Mouse (Mus musculus) adrenal gland, adult 2 months (tissue): ENCODE results near the gene Tm4sf5. TPM values are rescaled to one million over a fixed set of nuclear protein-coding genes. Genes with fewer than 3 reads are reported as not detected.

ENCODE experiments used
- DNase-seq: peaks from one replicate; pipeline ENCODE4 v3.0.0; 2021
- polyA plus RNA-seq: library from polyadenylated mRNA; depleted of rRNA; stranded (reverse); fragments of >200 nt; gene quantifications from 2 replicates; pipeline ENCODE4 v1.2.3, GENCODE M21; 2012; rRNA removed
- total RNA-seq, 2 experiments: library from RNA; stranded (reverse); gene quantifications; 2 replicates each; pipeline ENCODE4 v1.2.3; 2021

Tm4sf5 gene
- total and polyA plus RNA-seq, 3 experiments: 0.51 to 1.5 (median 0.52) TPM

DNA sequence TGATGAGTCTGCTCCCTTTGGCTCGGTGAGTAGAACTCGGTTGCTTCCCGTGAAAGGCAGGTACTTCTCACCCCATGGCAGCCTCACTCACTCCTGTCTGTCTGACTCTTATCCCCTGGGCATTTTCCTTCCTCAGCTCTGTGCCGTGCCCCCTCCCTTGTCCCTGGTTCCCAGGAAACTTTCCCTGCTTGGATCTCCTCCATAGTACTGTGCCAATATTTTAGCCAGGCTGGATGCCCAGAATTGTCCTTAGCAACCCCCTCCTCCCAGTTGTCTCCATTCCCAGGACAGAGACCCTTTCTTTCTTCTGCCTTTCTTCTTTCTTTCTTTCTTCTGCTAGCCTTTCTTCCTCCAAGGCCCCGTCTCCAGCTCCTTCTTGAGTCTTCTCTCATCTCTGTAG lies 36.4 kb downstream of the Tm4sf5 start:
- no peak for DNase-seq

DNA sequence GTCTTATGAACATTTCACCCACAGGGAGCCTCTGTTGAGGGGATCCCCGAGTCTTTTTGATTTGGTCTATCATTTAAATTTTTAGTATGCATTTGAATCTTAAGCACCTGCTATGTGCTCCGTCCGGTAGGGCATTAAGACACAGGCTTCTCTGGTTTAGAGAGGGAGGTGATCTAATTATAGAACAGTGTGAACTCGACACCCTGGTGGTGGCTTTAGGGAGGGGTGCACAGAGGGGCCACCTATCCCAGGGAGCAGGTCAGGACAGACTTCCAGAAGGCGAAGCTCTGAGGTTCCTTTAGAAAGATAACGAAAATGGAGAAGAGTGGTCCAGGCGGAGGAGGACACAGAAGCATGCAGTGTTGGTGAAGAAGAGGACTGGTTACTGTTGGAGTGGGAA lies 39.5 kb downstream of the Tm4sf5 start:
- no peak for DNase-seq

DNA sequence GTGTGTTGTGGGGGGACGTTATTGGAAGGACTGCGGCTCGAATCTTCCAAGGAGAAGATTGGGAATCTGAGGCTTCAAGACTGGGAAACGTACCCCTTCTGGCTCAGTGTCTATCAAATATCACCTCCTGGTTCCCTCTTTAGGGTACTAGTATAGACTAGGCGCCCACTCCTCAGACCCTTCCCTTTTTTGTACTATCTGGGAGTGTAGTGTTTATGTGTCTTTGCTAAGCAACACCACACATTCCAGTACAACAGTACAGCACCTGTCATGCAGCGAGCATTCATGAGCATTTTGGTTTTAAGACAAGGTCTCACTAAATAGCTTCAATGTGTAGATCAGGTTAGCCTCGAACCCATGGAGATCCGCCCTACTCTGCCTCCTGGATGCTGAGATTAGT lies 46.5 kb downstream of the Tm4sf5 start:
- DNase-seq: no peak

DNA sequence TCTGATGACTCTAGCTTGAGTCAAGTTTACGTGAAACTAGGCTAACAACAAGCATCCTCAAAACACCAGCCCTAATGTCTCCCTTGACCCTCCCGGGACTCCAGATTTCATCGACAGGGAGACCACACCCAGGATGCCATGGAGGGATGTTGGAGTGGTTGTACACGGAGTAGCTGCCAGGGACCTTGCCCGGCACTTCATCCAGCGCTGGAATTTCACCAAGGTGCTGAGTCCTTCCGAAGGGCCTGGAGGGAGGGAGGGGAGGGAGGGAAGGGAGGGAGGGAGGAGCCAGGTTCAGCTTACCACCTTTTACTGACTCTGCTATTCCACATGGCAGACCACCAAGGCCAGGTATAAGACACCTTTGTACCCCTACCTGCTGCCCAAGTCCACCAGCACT lies 48.9 kb downstream of the Tm4sf5 start:
- no peak for DNase-seq

DNA sequence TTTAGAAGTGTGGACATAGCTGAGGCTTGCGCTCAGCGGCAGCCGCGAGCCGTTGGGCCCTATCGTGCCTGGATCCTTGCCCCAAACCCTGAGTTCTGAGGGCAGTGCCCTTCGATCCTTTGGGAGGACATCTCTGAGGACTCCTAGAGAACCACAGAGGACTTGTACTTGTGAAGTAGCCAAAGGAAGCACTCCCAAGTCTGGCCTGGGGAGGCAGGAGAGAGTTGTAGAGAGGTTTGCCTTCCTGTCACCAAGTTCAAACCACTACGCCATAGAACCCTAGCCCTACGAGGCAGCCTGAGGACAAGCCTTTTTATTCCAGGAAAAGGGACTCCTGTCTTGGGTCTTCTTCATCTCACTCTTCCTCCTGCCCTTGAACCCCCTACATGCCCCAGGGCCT lies 52.5 kb downstream of the Tm4sf5 start:
- DNase-seq: no peak

Other genes with a start within 250 kb of the Tm4sf5 start
- gene Alox12, start 249.9 kb upstream of the Tm4sf5 start, total RNA-seq: 1 to 10 TPM; 1.3 to 1.6 TPM
- 1.7 and 1.8 TPM in 2 replicates for gene Alox12, start 249.9 kb upstream of the Tm4sf5 start, polyA plus RNA-seq
- gene Alox12e, start 182.6 kb upstream of the Tm4sf5 start, total RNA-seq: not detected
- 0.06 TPM in 1 of 2 replicates, not detected in the other for gene Alox12e, start 182.6 kb upstream of the Tm4sf5 start, polyA plus RNA-seq
- 1 to 10 TPM; 2.8 to 6.8 TPM for gene Alox15, start 153.2 kb upstream of the Tm4sf5 start, total RNA-seq
- gene Alox15, start 153.2 kb upstream of the Tm4sf5 start, polyA plus RNA-seq: 1.1 and 2.7 TPM in 2 replicates
- 10 to 100 TPM; 15.4 to 22.2 TPM for gene Pelp1, start 95.2 kb upstream of the Tm4sf5 start, total RNA-seq
- gene Pelp1, start 95.2 kb upstream of the Tm4sf5 start, polyA plus RNA-seq: 25.0 and 39.1 TPM in 2 replicates
- 10 to 100 TPM; 27.2 to 27.7 TPM for gene Arrb2, start 72.6 kb upstream of the Tm4sf5 start, total RNA-seq
- 24.2 and 26.9 TPM in 2 replicates for gene Arrb2, start 72.6 kb upstream of the Tm4sf5 start, polyA plus RNA-seq
- 10 to 100 TPM; 20.4 to 21.6 TPM for gene Med11, start 53.3 kb upstream of the Tm4sf5 start, total RNA-seq
- 8.9 TPM in 2 replicates for gene Med11, start 53.3 kb upstream of the Tm4sf5 start, polyA plus RNA-seq
- gene Zmynd15, start 45.8 kb upstream of the Tm4sf5 start, total RNA-seq: 1 to 10 TPM; 1.2 to 1.5 TPM
- gene Zmynd15, start 45.8 kb upstream of the Tm4sf5 start, polyA plus RNA-seq: 4.6 and 5.3 TPM in 2 replicates
- gene Cxcl16, start 45.3 kb upstream of the Tm4sf5 start, total RNA-seq: 10 to 100 TPM in 1 of 2 experiments, 1 to 10 TPM in 1; 9.4 to 14.0 TPM
- 16.2 and 18.7 TPM in 2 replicates for gene Cxcl16, start 45.3 kb upstream of the Tm4sf5 start, polyA plus RNA-seq
- gene Vmo1, start 9.4 kb downstream of the Tm4sf5 start, total RNA-seq: under 1 TPM in 1 of 2 experiments, not detected in 1; 0.45 TPM
- gene Vmo1, start 9.4 kb downstream of the Tm4sf5 start, polyA plus RNA-seq: not detected in 2 replicates
- under 1 TPM in 1 of 2 experiments, not detected in 1; 0.23 TPM for gene Gltpd2, start 14.0 kb downstream of the Tm4sf5 start, total RNA-seq
- gene Gltpd2, start 14.0 kb downstream of the Tm4sf5 start, polyA plus RNA-seq: 0.22 and 0.31 TPM in 2 replicates
- 100 to 1,000 TPM; 269 to 295 TPM for gene Psmb6, start 20.1 kb downstream of the Tm4sf5 start, total RNA-seq
- gene Psmb6, start 20.1 kb downstream of the Tm4sf5 start, polyA plus RNA-seq: 227 and 268 TPM in 2 replicates
- gene Gm40193, start 27.7 kb downstream of the Tm4sf5 start, total RNA-seq: not detected
- not detected in 2 replicates for gene Gm40193, start 27.7 kb downstream of the Tm4sf5 start, polyA plus RNA-seq
- 10 to 100 TPM in 1 of 2 experiments, 1 to 10 TPM in 1; 8.0 to 10.9 TPM for gene Pld2, start 34.8 kb downstream of the Tm4sf5 start, total RNA-seq
- gene Pld2, start 34.8 kb downstream of the Tm4sf5 start, polyA plus RNA-seq: 12.8 and 18.4 TPM in 2 replicates
- 10 to 100 TPM; 44.8 to 46.0 TPM for gene Mink1, start 57.6 kb downstream of the Tm4sf5 start, total RNA-seq
- 59.1 and 62.8 TPM in 2 replicates for gene Mink1, start 57.6 kb downstream of the Tm4sf5 start, polyA plus RNA-seq
- gene 4930544D05Rik, start 110.6 kb downstream of the Tm4sf5 start, total RNA-seq: not detected
- not detected in 2 replicates for gene 4930544D05Rik, start 110.6 kb downstream of the Tm4sf5 start, polyA plus RNA-seq
- gene Chrne, start 114.0 kb downstream of the Tm4sf5 start, total RNA-seq: not detected
- gene Chrne, start 114.0 kb downstream of the Tm4sf5 start, polyA plus RNA-seq: 0.30 TPM in 1 of 2 replicates, not detected in the other
- gene Gp1ba, start 133.9 kb downstream of the Tm4sf5 start, total RNA-seq: under 1 TPM in 1 of 2 experiments, not detected in 1; 0.12 TPM
- gene Gp1ba, start 133.9 kb downstream of the Tm4sf5 start, polyA plus RNA-seq: 0.03 TPM in 1 of 2 replicates, not detected in the other
- 100 to 1,000 TPM in 1 of 2 experiments, 10 to 100 TPM in 1; 76.9 to 106 TPM for gene Rnf167, start 142.0 kb downstream of the Tm4sf5 start, total RNA-seq
- 91.4 and 101 TPM in 2 replicates for gene Rnf167, start 142.0 kb downstream of the Tm4sf5 start, polyA plus RNA-seq
- 100 to 1,000 TPM; 124 to 140 TPM for gene Slc25a11, start 142.2 kb downstream of the Tm4sf5 start, total RNA-seq
- 118 and 139 TPM in 2 replicates for gene Slc25a11, start 142.2 kb downstream of the Tm4sf5 start, polyA plus RNA-seq
- 100 to 1,000 TPM; 833 to 893 TPM for gene Pfn1, start 149.4 kb downstream of the Tm4sf5 start, total RNA-seq
- gene Pfn1, start 149.4 kb downstream of the Tm4sf5 start, polyA plus RNA-seq: 2,948 and 4,143 TPM in 2 replicates
- 10 to 100 TPM; 18.3 to 67.6 TPM for gene Eno3, start 152.0 kb downstream of the Tm4sf5 start, total RNA-seq
- gene Eno3, start 152.0 kb downstream of the Tm4sf5 start, polyA plus RNA-seq: 8.0 and 16.9 TPM in 2 replicates
- gene Spag7, start 164.2 kb downstream of the Tm4sf5 start, total RNA-seq: 10 to 100 TPM; 83.5 to 85.9 TPM
- gene Spag7, start 164.2 kb downstream of the Tm4sf5 start, polyA plus RNA-seq: 12.3 and 16.0 TPM in 2 replicates
- gene Camta2, start 182.9 kb downstream of the Tm4sf5 start, total RNA-seq: 10 to 100 TPM; 36.8 to 51.7 TPM
- gene Camta2, start 182.9 kb downstream of the Tm4sf5 start, polyA plus RNA-seq: 44.8 and 58.4 TPM in 2 replicates
- gene Inca1, start 194.9 kb downstream of the Tm4sf5 start, total RNA-seq: 10 to 100 TPM in 1 of 2 experiments, 1 to 10 TPM in 1; 8.2 to 15.7 TPM
- gene Inca1, start 194.9 kb downstream of the Tm4sf5 start, polyA plus RNA-seq: 12.9 and 15.8 TPM in 2 replicates
- 100 to 1,000 TPM; 184 to 214 TPM for gene Kif1c, start 195.3 kb downstream of the Tm4sf5 start, total RNA-seq
- gene Kif1c, start 195.3 kb downstream of the Tm4sf5 start, polyA plus RNA-seq: 71.5 and 79.5 TPM in 2 replicates